Mouse (Mus musculus) gastrocnemius, adult 2 months (tissue): ENCODE results near the gene Col6a3. TPM values are rescaled to one million over a fixed set of nuclear protein-coding genes. Genes with fewer than 3 reads are reported as not detected.
A peak's percentile ranks its signal among the peaks of the same experiment; 100 is the strongest.

Source experiments
- DNase-seq: peaks from one replicate; pipeline ENCODE4 v3.0.0; 2022
- H3K27ac ChIP-seq: fragments of 200-600 bp; 2 replicates; pipeline ENCODE4 v1.8.1; 2022; ENCODE audit warnings: mild to moderate bottlenecking
- H3K4me3 ChIP-seq: fragments of 200-600 bp; 2 replicates; pipeline ENCODE4 v1.8.1; 2022; ENCODE audit warnings: mild to moderate bottlenecking, moderate library complexity
- CTCF ChIP-seq: fragments of 200-600 bp; IDR thresholded peaks from 2 replicates; pipeline ENCODE4 v1.8.1; 2022; ENCODE audit warnings: antibody characterized with exemption, mild to moderate bottlenecking, moderate library complexity
- intact Hi-C: fragments of 180-260 bp; cut with DNase I; formaldehyde crosslinking; loops from one replicate; pipeline ENCODE4 v1.15.1; 2025
- total RNA-seq, 2 experiments: library from RNA; stranded (reverse); gene quantifications; 2 replicates each; pipeline ENCODE4 v1.2.3; 2021

Col6a3 gene
- total RNA-seq, 2 experiments from 2014 or later: 21.6 to 51.5 TPM

- no peak for TF ChIP-seq CTCF
- DNase-seq: no peak
- intact Hi-C loops: no loop called here
- no peak overlapping the region for H3K27ac ChIP-seq
- no peak overlapping the region for H3K4me3 ChIP-seq
Measured at GRCm38 (mm10) chr1:90742641-90743040, 101.1 kb downstream of the Col6a3 start.

- H3K4me3 ChIP-seq: no peak overlapping the region
- TF ChIP-seq CTCF: no peak
- intact Hi-C loops: no loop called here
- H3K27ac ChIP-seq: peak overlapping the region; percentile 72
- DNase-seq: no peak
Measured at GRCm38 (mm10) chr1:90740216-90741170, 103.3 kb downstream of the Col6a3 start.

DNA sequence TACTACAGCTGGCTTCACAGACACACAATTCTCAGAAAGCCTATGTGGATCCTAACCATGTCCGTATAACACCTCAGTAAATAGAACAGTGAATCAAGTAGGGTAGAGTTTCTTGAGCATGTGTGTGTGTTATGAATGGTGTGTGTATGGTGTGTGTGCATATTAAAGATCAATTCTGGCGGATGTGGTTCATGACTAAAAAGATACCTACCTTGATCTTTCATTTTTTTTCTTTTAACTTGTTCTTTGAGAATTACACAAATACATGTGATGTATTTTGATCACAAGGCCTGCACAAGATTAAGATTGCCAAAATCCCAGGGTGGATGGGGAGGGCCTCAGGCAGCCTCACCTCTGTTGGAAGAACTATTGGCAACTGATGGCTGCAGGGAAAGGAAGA lies 104.9 kb downstream of the Col6a3 start:
- intact Hi-C loops: loop anchor here (5.0 kb wide), 1 partner anchor 38 kb away; no protein-coding TSS in a partner anchor
- TF ChIP-seq CTCF: no peak
- Histone ChIP-seq H3K4me3 (no peak overlapping the region), H3K27ac (peak overlapping the region; percentile 35)
- no peak for DNase-seq

DNA sequence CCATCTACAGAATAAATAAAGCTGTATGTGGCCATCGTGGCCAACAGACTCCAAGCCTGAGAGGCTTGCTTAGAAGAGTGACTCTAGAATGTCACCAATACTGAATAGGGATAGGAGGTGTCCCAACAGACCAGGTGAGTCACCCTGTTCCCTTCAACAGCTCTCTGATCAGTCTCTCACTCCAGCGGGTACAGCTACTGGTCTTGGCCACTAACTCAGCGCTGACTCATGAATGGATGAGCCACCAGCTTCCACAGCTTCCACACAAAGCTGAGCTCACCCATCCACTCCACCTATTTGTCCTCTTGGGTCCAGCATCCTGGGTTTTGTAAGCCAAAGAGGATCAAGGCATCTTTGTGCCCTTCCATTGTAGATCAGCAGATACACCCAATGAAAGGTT lies 114.3 kb downstream of the Col6a3 start:
- Histone ChIP-seq H3K4me3 (no peak overlapping the region), H3K27ac (no peak overlapping the region; the same call in 1 of the 2 replicates)
- no peak for DNase-seq
- no peak for TF ChIP-seq CTCF
- intact Hi-C loops: no loop called here

- Histone ChIP-seq H3K27ac (peak overlapping the region; percentile 46; the same call in 1 of the 2 replicates), H3K4me3 (no peak overlapping the region)
- TF ChIP-seq CTCF: no peak
- DNase-seq: no peak
- intact Hi-C loops: loop anchor here (5.0 kb wide), 1 partner anchor 46 kb away; no protein-coding TSS in a partner anchor
Measured at GRCm38 (mm10) chr1:90723754-90724153, 120.0 kb downstream of the Col6a3 start.

DNA sequence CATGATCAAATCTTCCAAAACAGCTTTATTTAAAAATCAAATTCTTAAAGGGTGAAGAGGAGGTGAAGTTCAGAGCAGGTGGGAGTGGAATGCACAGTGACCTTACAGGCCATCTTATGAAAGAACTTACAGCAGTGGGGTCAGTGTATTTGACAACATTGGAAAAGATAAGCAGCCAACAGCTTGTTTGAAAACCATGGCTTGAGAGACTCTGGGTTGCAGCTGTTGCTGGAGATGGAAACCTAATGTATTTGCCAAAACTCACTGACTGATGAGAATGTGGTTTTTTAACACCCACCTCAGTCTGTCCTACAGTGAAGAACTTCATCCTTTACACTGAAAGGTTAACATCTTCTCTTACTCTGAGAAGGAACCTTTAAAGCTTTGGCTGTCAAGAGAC lies 120.4 kb downstream of the Col6a3 start:
- no peak for TF ChIP-seq CTCF
- DNase-seq: no peak
- Histone ChIP-seq H3K27ac (peak overlapping the region; percentile 46; the same call in 1 of the 2 replicates), H3K4me3 (no peak overlapping the region)
- intact Hi-C loops: loop anchor here (5.0 kb wide), 1 partner anchor 46 kb away; no protein-coding TSS in a partner anchor

DNA sequence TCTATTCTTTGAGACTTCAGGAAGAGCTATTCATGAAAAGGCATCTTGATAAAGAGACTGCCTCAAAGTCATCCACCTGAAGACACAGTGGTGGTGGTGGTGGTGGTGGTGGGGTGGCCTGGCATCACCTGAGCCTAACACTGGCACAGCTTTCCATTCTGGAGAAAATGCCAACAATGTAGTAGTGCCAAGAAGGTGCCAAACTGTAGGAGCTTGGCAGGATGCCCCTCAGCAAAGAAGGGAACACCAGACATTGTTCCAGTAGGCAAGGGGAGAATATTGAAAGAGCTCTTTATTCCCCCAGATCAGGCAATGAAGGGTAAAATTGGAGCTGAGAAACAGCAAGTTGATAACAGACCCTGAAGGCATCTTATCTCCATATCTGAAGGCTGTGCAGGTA lies 121.8 kb downstream of the Col6a3 start:
- TF ChIP-seq CTCF: no peak
- no peak overlapping the region for H3K4me3 ChIP-seq
- H3K27ac ChIP-seq: 0 out of 2 replicates have a peak overlapping the region, but pooled peaks have one; percentile 68
- DNase-seq: no peak
- intact Hi-C loops: loop anchor here (5.0 kb wide), 1 partner anchor 45 kb away; no protein-coding TSS in a partner anchor

DNA sequence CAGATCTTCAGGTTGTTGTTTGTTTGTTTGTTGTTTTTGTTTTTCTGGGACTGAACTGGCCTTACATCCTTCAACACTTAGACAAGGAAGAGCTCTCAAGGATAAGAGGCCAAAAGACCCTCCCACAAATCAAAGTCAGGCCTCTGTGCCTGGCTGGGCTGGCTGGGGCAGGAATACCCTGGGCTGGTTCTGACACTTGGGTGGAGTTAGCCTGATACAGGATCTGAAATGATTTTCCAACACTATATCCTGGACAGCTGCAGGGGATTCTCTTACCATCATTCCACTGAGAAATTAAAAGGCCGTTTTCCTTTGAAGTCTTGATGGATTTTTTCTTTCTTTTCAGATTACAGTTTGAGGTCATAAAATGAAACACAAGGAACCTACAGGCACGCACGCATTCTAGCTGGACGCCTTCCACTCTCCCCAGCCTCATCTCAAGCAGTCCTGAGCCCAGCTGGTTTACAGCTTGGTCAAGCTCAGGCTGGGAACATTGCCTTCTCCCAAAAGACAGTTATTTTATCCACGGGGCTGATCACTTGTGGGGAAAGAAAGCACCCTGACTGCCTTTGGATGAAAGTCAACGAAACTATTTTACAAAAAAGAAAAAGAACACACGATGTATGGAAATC lies 123.0 kb downstream of the Col6a3 start:
- no peak for TF ChIP-seq CTCF

DNA sequence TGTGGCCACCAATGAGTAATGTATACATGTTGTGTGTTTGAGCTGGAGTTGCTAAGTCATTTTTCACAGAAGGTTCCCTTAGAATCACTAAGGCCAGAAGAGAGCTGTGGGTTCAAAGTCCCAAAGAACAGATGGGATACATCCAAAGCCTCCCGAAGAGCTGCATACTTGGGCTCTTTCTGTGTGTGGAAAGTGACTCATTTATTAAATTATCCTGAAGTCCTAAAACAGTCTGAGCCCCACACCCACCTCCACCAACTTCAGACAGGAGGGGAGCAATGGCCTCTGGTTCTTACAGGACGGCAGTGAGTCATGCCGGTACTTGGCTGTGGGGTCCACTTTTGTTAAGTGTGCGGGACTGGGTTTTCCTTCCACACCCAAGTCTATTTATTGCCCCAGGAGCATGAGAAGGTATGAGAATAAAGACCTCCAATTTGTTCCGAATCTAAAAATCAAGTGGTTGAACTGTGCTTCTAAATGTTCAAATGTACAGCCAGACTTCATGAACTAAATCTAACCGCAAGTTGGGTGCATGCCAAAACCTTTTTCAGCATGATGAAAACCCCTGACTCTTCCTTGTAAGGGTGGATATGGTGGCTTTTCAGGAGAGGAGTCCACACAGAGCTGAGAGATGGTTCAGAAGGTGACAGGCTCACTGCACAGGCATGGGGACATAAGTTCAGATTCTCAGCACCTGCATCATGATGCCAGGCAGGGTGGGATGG lies 124.8 kb downstream of the Col6a3 start:
- Histone ChIP-seq H3K27ac (no peak overlapping the region), H3K4me3 (no peak overlapping the region)
- TF ChIP-seq CTCF: no peak
- DNase-seq: no peak
- intact Hi-C loops: no loop called here

More for the DNA sequence above, 123.0 kb downstream of the Col6a3 start:
- peak; percentile 45 for DNase-seq
- no peak overlapping the region for H3K4me3 ChIP-seq
- intact Hi-C loops: loop anchor here (5.0 kb wide), 1 partner anchor 43 kb away; no protein-coding TSS in a partner anchor
- peak overlapping the region; percentile 68 for H3K27ac ChIP-seq

- Histone ChIP-seq H3K27ac (peak overlapping the region; percentile 46; the same call in 1 of the 2 replicates), H3K4me3 (no peak overlapping the region)
- no peak for TF ChIP-seq CTCF
- intact Hi-C loops: no loop called here
- no peak for DNase-seq
Measured at GRCm38 (mm10) chr1:90716258-90716657, 127.5 kb downstream of the Col6a3 start.

Other genes starting within 250 kb of the Col6a3 start
- 100 to 1,000 TPM; 102 to 104 TPM for gene Cops8, start 241.0 kb downstream of the Col6a3 start, total RNA-seq
- gene Mlph, start 71.1 kb upstream of the Col6a3 start, total RNA-seq: under 1 TPM; 0.20 to 0.25 TPM
- not detected for gene Prlh, start 109.1 kb upstream of the Col6a3 start, total RNA-seq
- gene Rab17, start 125.7 kb upstream of the Col6a3 start, total RNA-seq: not detected
- gene Lrrfip1, start 154.8 kb upstream of the Col6a3 start, total RNA-seq: 100 to 1,000 TPM; 131 to 149 TPM